Mouse (Mus musculus) heart, embryonic 13.5 days (tissue): ENCODE measurements at regions not wholly inside any gene's neighbourhood (a gene's known extent, or its start where the extent isn't known, plus 50 kb on each side); places are given as distances from the start of the nearest gene placed in this dataset.
A peak's percentile ranks its signal among the peaks of the same experiment; 100 is the strongest.

Source experiments
- ATAC-seq: fragments of 200-750 bp; cut with Nextera tagmentation; 2 replicates; pipeline ENCODE4 v1.8.0; 2017; ENCODE audit warnings: moderate TSS enrichment; ENCODE audit not compliant: insufficient number of reproducible peaks, low FRiP score, low TSS enrichment; ENCODE audit errors: extremely low read depth
- H3K27ac ChIP-seq: fragments of 300-500 bp; sonication (generic); replicated peaks from 2 replicates; pipeline ENCODE4 v1.5.1; 2015; ENCODE audit warnings: moderate library complexity, mild to moderate bottlenecking, inconsistent platforms
- H3K27me3 ChIP-seq: fragments of 300-500 bp; sonication (generic); replicated peaks from 2 replicates; pipeline ENCODE4 v1.6.1; 2015; ENCODE audit warnings: mild to moderate bottlenecking, inconsistent platforms
- H3K36me3 ChIP-seq: fragments of 300-500 bp; sonication (generic); 2 replicates; pipeline ENCODE4 v1.6.1; 2015; ENCODE audit warnings: mild to moderate bottlenecking, inconsistent platforms
- H3K4me1 ChIP-seq: fragments of 300-500 bp; sonication (generic); 2 replicates; pipeline ENCODE4 v1.6.1; 2015; ENCODE audit warnings: inconsistent platforms
- H3K4me2 ChIP-seq: fragments of 300-500 bp; sonication (generic); 2 replicates; pipeline ENCODE4 v1.6.1; 2015; ENCODE audit warnings: inconsistent platforms, mild to moderate bottlenecking, moderate library complexity
- H3K4me3 ChIP-seq: fragments of 300-500 bp; sonication (generic); 2 replicates; pipeline ENCODE4 v1.5.1; 2015; ENCODE audit warnings: moderate library complexity, mild to moderate bottlenecking, inconsistent platforms
- H3K9ac ChIP-seq: fragments of 300-500 bp; sonication (generic); 2 replicates; pipeline ENCODE4 v1.6.1; 2015; ENCODE audit warnings: inconsistent platforms, mild to moderate bottlenecking, moderate library complexity
- H3K9me3 ChIP-seq: fragments of 300-500 bp; sonication (generic); 2 replicates; pipeline ENCODE4 v1.6.1; 2016; ENCODE audit warnings: inconsistent platforms
- WGBS: fragments of 180-500 bp; shearing (Covaris S2); methylation state at CpG from one replicate; pipeline ENCODE4 v1.1.7; 2015; ENCODE audit warnings: mixed read lengths; 5-methylcytosine and 5-hydroxymethylcytosine counted together

DNA sequence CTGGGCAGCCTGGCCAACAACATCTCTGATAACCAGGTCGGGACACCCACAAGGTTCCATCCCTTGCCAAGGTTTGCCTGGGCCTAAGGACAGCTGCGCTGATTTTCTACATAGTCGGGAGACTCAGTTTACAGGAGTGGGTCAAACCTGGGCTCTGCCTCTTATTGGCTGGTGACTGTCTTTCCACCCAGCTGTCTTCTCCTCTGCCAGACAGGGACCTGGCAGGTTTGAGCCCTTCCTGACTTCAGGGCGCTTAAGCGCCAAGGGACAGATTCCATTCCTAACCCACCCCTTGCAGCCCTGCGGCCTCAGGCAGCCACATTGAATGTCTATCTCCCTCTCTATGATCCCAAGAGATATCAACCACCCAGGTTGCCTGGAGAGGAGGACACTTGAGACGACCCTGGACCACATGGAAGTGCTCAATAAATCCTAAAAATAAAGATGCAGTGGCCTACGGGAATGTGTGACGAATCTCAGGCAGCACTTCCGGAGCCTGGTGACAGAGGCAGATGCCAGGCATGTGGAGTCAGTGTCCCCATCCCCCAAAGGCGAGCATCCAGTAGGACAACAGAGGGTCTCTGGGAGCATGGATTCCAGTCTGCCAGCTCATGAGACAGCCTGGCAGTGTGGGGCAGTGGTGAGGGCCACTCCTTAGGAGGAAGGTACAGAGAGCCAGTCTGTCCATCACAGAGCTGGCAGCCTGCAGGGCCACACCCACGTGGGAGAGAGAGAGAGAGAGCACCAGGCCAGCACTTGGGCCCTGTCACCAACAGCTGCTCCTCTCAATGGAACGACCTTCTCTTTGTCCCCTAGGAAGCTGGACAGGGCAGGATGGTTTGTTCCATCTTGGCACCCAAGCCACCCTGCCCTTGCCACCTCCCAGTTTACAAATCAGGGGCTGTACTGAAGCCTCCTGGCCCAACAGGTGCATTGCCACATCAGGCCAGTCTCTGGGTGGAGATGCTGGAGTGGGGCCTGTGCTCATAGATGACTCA is 63.8 kb upstream of the Slc6a6 start:
- Histone ChIP-seq H3K36me3 (no peaks in the 10 kb centered on the region), H3K4me1 (peaks cover 36% of the 10 kb centered on the region), H3K9ac (no peak overlapping the region), H3K27ac (peak overlapping the region; percentile 25; the same call in 1 of the 2 replicates), H3K27me3 (no peaks in the 10 kb centered on the region), H3K4me3 (no peak overlapping the region), H3K4me2 (no peak overlapping the region), H3K9me3 (no peaks in the 10 kb centered on the region)
- ATAC-seq, result no peak
- 55% methylated on average over 13 of the region's 13 CpGs for WGBS

DNA sequence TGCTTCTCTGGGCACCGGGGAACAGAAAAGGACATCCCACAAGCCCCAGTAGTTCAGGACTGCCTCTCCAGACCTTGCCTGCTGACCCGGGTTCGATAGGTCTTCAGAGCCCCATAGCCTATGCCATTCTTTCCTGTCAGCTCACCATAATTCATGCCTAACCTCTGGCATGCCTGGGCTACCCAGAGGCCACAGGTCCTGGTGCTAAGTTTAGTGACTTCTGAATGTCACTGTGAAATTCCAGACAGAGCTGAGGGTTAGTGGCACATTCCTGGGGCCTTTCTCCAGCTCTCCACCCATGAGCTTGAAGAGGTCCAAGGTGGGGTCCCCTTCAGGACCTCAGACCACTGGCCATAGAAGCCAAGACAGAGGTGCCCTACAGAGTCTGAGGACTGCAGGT is 62.4 kb upstream of the Slc6a6 start:
- Histone ChIP-seq H3K27ac (no peak overlapping the region), H3K9ac (no peak overlapping the region), H3K4me2 (no peak overlapping the region), H3K9me3 (no peaks in the 10 kb centered on the region), H3K27me3 (no peaks in the 10 kb centered on the region), H3K4me1 (peaks cover 35% of the 10 kb centered on the region), H3K36me3 (no peaks in the 10 kb centered on the region), H3K4me3 (no peak overlapping the region)
- no peak for ATAC-seq
- 78% methylated on average over 3 of the region's 3 CpGs for WGBS

DNA sequence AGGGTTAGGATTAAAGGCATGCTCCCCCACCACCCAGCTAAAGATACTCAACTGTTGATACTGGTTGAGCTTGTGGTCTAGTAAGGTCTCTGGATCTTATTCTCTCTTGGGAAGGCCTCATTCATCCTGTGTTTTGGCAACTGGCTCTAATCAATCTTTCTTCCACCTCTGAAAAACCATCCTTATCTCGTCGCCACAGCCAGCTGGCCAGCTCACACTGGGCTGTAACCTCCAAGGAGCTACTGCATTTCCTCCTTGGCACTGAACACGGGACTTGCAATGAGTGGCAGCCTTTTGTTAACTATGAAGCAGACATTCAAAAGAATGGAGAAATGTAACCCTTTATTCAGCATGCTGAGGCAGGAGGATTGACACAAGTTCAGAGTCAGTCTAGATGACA is 61.4 kb upstream of the Slc6a6 start:
- Histone ChIP-seq H3K9ac (no peak overlapping the region), H3K36me3 (no peaks in the 10 kb centered on the region), H3K4me2 (no peak overlapping the region), H3K4me3 (no peak overlapping the region), H3K4me1 (peaks cover 25% of the 10 kb centered on the region), H3K27ac (no peak overlapping the region), H3K27me3 (no peaks in the 10 kb centered on the region), H3K9me3 (no peaks in the 10 kb centered on the region)
- WGBS, result 28% methylated on average over 3 of the region's 3 CpGs
- ATAC-seq, result no peak

DNA sequence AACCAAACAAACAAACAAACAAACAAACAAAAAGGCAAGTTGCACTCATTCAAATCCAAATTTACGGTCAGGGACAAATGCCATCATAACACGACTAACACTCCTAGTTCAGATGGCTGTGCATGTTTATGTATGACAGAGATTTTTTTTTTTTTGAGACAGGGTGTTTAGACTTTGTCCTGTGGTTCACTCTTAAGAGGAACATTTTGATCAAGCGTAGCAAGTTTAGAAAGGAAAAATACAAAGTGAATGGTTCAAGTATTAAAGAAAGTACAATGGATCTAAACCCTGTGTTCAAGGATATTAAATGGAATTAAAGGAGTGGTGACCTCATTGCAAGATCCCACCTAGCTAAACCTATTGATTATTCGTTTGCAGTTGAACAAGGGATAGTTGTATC is 60.2 kb upstream of the Slc6a6 start:
- Histone ChIP-seq H3K4me1 (peaks cover 20% of the 10 kb centered on the region), H3K9me3 (no peaks in the 10 kb centered on the region), H3K4me2 (no peak overlapping the region), H3K27me3 (no peaks in the 10 kb centered on the region), H3K9ac (no peak overlapping the region), H3K4me3 (no peak overlapping the region), H3K36me3 (no peaks in the 10 kb centered on the region), H3K27ac (no peak overlapping the region)
- ATAC-seq, result no peak
- 87% methylated on average over 4 of the region's 4 CpGs for WGBS

DNA sequence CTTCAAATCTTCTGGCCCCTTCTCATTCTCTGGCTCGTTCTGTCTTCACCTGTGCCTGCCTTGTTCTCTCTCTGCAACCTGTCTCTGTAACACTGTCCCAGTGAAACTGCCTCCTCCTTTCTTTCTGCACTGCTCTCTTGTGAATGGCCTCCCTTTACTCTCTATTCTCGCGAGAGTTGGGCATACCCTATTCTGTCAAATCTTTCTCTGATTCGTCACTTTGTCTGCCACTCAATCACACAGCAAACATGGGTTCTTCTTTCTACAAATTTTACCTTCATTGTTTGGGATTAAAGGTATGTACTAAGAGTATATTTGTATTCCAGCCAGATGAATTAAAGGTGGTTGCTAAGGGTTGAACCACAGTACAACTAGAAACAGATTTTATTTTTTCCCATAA is 54.6 kb upstream of the Slc6a6 start:
- H3K4me2 ChIP-seq, result no peak overlapping the region
- whole genome bisulfite sequencing, result 75% methylated on average over 4 of the region's 4 CpGs
- peaks cover 10% of the 10 kb centered on the region; the same call in 1 of the 2 replicates for H3K27me3 ChIP-seq
- no peak overlapping the region for H3K27ac ChIP-seq
- H3K4me3 ChIP-seq, result no peak overlapping the region
- no peaks in the 10 kb centered on the region for H3K4me1 ChIP-seq
- no peaks in the 10 kb centered on the region for H3K36me3 ChIP-seq
- H3K9me3 ChIP-seq, result peaks cover 4% of the 10 kb centered on the region; the same call in 1 of the 2 replicates
- ATAC-seq, result no peak
- H3K9ac ChIP-seq, result no peak overlapping the region

DNA sequence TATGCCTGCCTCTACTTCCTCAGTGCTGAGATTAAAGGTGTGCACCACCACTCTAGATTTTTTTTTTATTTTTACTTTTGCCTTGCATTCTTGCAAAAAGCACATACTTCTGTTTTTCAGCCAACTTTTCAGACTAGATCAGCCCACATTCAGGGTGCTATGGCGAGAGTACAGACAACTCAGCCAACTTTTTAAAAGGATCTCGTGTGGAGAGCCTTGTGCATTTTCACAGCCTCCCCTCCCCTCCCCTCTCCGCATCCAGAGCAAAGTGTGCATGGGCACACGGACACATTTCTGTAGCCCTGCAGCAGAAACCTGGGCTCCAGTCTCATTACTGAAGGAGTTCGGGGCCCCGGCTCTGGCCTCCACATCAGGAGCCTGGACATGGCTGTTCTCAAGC is 52.6 kb upstream of the Slc6a6 start:
- H3K4me1 ChIP-seq, result no peaks in the 10 kb centered on the region
- no peak overlapping the region for H3K9ac ChIP-seq
- peaks cover 4% of the 10 kb centered on the region; the same call in 1 of the 2 replicates for H3K9me3 ChIP-seq
- 82% methylated on average over 6 of the region's 6 CpGs for whole genome bisulfite sequencing
- no peak overlapping the region for H3K4me2 ChIP-seq
- H3K27ac ChIP-seq, result no peak overlapping the region
- H3K27me3 ChIP-seq, result peaks cover 15% of the 10 kb centered on the region; the same call in 1 of the 2 replicates
- H3K4me3 ChIP-seq, result no peak overlapping the region
- H3K36me3 ChIP-seq, result no peaks in the 10 kb centered on the region
- ATAC-seq, result no peak
